Mouse (Mus musculus): ENCODE data around the gene Isy1.

The Isy1 gene

DNA sequence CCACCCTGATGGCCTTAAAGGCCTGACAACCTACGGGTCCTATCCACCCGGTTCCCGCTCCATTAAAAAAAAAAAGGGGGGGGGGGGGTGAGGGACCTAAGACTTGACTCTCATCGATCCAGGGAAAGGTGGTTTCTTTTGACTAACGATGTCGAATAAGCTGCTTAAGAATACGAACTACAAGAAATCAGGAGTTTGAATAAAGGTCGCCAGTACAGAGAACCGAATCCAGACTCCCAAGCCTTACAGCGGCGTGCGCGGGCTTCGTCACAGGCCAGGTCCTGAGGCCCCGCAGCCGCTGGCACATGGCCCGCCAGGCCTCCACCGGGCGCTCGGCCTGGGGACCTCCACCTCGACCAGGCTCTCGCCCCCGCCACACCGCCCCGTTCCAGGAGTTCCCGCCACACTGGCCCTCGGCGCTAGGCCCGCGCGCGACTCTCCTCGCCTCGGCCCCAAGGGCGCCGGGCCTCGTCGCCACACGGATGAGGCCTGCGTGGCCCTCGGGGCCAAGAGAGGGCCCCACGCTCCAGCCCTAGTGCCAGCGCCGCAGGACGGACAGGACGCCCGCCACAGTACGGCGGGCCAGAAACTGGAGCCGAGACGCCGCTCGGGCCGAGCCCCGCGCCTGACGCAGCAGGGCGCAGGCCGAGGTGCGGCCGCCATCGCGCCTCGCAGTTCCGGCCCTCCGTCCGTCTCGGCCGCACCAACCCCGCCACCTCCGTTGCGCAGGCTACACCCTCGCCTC is 11.7 kb upstream of the Isy1 start:
- DNase-seq (ENCODE audit: low read depth, low spot score) = peak; percentile 65

- peak; percentile 59 for DNase-seq (ENCODE audit: low read depth, low spot score)
These were observed 11.2 kb upstream of the Isy1 start for GRCm38 (mm10) chr6:87849780-87850154.

- DNase-seq (ENCODE audit: low read depth, low spot score) = no peak
These were observed 8.2 kb upstream of the Isy1 start for GRCm38 (mm10) chr6:87846813-87847212.

GRCm38 (mm10) chr6:87845031-87845695 is 6.6 kb upstream of the Isy1 start:
- no peak for DNase-seq (ENCODE audit: low read depth, low spot score)

- DNase-seq (ENCODE audit: low read depth, low spot score) = peak; percentile 65
These were observed 3.7 kb upstream of the Isy1 start for GRCm38 (mm10) chr6:87842254-87842653.

DNA sequence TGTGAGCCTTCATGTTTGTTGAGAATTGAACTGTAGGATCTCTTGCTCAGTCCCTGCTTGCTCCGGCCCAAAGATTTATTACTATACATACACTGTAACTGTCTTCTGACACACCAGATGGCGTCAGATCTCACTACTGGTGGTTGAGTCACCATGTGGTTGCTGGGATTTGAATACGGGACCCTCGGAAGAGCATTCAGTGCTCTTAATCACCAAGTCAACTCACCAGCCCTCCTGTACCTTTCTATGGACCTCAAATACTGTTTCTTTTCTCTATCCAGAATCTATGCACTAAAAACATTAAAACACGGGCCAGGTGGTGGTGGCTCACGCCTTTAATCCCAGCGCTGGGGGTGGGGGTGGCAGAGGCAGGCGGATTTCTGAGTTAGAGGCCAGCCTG is 3.0 kb upstream of the Isy1 start:
- DNase-seq (ENCODE audit: low read depth, low spot score) = no peak

- no peak for DNase-seq (ENCODE audit: low read depth, low spot score)
These were observed 1.3 kb upstream of the Isy1 start for GRCm38 (mm10) chr6:87839797-87840341.

- no peak for DNase-seq (ENCODE audit: low read depth, low spot score)
These were observed 2.9 kb downstream of the Isy1 start, which contains the start of gene Gm45140 for GRCm38 (mm10) chr6:87835695-87836094. Gene Gm45140, minus strand, starts transcription at chr6:87835795.

DNA sequence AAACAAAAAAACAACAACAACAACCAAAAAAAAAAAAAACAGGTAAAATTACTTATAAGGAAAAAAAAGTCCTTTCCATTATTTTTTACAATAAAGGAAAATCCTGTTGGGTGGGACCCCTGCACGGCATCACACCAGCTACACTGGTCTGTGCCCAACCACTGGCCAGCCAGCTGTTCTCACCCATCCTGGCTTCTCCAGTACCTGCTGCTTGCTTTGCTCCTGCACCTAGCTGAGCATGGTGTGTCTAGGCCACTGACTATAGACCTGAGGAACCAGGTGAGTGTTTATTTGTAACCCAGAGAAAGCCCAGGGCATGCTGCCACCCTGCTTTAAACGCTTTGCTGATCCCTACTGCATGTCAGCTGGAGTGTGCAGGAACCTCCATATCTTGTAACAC is 18.2 kb downstream of the Isy1 start:
- DNase-seq (ENCODE audit: low read depth, low spot score) = no peak

GRCm38 (mm10) chr6:87814486-87814885 is 24.1 kb downstream of the Isy1 start:
- no peak for DNase-seq (ENCODE audit: low read depth, low spot score)

DNA sequence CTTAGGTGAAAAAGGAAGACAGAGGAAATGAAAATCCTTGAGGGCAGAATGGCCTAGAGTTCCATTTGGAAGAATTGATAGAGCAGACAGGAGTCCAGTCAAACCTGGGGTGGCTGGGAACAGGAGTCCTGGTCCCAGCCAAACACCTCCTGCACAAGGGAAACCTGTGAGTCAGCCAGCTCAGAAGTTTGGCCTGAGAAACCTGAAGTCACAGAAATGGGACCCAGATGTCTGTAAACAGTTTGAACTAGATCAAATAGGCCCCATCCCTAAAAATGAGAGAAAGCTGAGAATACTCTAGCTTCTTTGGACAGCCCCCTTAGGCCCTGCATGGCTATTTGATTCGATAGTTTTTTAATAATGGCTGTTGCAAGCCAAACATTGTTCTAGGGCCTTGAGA is 25.9 kb downstream of the Isy1 start:
- no peak for DNase-seq (ENCODE audit: low read depth, low spot score)

DNA sequence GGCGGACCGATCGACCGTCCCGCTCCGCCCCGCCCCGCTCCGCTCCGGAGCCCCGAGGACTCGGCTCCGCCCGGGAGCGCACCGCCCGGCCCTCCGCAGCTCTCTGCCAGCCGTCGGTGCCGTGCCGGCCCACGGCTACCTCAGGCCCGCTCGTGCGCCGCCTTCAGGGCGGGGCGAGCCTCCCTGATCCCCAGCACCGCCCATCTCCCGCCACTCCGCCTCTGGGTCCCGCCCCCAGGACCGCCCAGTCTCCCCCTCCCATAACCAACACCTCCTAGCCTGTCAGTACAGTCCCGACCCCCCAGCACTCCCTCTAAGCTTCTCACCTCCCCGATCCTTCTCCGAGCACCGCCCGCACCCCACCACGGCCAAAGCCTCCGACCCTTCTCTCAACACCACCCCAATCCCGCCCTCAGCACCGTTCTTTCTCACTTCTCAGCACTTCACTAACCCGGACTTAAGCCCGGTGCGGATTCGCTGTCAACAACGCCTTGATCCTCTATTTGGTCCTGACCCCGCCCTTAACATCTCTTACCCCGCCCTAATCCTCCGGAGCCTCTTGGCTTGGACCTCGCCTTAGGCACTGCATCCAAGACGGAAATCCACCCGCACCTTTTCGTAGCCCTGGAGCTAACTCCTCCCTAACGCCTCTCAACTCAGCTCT is 26.8 kb downstream of the Isy1 start, which contains the start of gene Rab43:
Gene Rab43 (minus strand): TSS at position 490 of the 664 bp plus-strand sequence.
- peak; percentile 94 for DNase-seq (ENCODE audit: low read depth, low spot score)

DNA sequence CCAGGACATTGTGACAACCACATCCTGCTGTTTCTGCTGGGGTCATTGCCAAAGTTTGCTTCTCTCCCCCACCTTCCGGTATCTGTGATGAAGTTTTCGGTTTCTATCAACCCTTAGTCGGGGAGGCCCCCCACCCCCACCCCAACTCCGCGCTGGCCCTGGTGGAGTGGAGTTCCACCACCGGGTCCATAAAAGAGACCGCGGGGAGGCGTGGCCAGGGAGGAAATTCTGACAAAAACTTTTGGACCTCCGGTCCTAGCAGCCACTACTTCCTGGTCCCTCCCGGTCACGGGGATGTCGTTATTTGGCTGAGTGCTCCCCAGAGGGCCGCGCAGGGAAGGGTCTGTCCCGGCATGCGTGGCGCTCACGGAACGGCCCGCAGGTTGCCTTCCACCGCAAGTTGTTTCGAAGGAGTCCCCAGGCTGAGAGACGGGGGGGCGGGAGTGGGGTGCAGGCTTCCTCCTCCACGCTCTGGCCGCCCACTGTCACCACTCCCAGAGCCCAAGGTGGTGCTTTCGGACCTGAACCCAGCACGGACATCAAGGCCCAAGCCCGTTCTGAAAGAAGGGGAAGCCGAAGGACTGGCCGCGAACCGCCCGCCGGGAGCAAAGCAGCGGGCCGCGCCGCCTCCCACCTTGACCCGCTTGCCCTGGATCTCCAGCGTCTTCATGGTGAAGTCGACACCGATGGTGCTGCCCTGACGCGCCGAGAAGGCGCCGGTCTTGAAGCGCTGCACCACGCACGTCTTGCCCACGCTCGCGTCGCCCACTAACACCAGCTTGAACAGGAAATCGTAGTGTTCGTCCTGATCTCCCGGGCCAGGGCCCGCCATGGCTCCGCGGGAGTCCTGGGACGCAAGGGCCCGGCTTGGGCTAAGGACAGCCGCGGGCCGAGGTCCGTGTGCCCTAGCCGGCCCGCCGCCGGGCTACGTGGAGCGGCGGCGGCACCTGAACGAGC is 27.6 kb downstream of the Isy1 start:
- peak; percentile 83 for DNase-seq (ENCODE audit: low read depth, low spot score)

DNA sequence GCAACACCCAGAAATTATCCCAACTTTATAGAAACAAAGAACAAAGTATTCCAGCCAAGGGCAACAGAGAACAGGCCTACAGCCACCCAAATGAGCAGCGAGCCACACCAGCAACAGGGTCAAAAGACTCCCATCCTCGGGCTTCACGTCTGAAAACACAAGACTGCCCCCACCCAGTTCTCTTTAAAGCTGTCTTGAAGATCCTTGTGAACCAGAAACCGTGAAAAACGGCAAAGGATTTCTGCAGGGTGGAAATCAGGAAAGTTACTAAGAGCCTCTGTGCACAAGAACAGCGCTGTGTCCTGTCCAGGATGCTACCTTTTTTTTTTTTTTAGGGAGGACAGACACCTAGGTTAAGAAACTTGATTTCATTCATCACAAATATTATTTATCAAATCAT is 28.3 kb downstream of the Isy1 start:
- DNase-seq (ENCODE audit: low read depth, low spot score) = no peak

GRCm38 (mm10) chr6:87809651-87810161 is 28.9 kb downstream of the Isy1 start:
- DNase-seq (ENCODE audit: low read depth, low spot score) = no peak

DNA sequence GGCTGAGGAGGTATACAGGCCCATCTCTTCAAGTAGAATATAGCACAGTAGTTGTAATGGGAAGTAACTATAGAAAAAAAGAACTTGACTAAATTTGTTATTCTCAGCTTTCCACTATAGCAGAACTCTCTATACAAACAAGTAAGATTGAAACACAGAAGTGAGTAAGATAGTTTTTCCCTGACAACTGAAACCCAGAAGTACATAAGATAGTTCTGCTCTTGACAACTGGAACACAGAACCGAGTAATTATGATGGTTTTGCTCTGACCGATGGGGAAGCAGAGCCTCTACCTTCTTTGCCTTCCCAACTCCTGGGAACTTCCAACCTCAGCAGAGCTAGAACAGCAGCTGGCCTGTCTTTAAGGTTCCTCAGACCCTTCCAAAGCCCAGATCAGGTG is 29.5 kb downstream of the Isy1 start:
- no peak for DNase-seq (ENCODE audit: low read depth, low spot score)

GRCm38 (mm10) chr6:87808521-87808920 is 30.1 kb downstream of the Isy1 start:
- no peak for DNase-seq (ENCODE audit: low read depth, low spot score)

DNA sequence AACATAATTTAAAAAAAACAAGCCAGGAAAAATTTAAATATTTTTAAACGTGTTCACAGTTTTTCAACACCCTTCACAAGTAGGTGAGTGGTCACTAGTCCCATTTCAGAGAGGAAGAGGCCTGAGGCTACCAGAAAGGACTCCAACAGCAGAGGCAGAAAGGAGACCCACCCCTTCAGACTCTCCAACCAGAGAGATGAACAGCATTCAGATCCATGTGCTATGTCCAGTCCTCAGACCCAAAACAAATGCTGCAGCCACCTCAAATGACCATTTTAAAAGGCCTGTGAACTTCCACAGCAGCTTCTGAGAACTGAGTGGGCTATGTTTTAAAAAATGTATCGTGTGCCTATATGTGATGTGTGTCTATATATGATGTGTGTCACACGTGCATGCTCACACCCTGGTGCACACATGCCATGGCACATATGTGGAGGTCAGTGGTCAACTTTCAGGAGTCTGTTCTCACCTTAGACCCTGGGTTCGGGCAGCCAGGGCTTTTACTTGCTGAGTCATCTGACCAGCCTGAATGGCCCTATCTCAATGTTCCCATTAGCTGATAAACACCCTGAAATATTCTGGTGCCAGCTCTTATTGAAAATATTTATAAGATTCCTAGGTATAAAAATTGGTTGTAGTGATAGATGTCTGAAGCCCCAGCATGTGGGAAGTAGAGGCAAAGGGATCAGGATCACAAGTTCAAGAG is 30.7 kb downstream of the Isy1 start:
- DNase-seq (ENCODE audit: low read depth, low spot score) = no peak

DNA sequence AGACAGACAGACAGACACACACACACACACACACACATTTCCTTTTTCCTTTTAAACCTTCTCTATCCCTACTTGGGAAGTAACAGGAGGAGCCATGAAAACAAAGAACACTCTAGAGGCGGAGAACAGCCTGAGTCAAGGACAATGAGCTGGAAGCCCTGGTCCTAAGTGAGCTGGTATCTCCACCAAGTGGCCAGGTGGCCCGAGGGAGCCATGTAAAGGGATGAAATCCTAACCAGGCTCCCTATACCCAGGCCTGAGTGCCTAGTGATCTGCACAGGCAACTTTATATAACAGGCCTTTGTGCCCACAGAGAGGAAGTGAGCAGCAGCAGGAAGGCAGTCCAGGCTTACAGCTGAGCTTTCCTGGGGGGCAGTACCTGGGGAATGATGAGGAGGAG is 31.7 kb downstream of the Isy1 start:
- no peak for DNase-seq (ENCODE audit: low read depth, low spot score)

DNA sequence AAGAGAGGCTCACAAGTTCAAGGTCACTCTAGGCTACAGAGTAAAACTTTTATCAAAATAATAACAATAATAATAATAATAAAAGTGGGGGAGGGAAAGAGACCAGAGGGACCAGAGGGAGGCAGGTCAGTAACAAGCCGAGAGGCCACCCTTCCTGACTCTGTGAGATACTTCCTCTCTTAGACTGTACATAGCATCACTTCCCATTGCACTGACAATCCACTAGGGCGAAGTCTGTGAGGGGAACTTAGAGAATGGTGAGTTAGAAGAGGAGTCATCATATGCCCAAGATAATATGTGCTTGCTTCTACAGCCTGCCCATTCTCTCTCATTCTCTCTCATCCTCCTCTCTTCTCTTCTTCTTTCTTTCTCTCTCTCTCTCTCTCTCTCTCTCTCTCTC is 32.6 kb downstream of the Isy1 start:
- peak; percentile 26 for DNase-seq (ENCODE audit: low read depth, low spot score)

All from CD4-positive, CD25-positive, alpha-beta regulatory T cell, adult 2 months (primary cell).